Comparison of ENCODE assay signal across 13 mouse cellular contexts in the genomic region with DNA sequence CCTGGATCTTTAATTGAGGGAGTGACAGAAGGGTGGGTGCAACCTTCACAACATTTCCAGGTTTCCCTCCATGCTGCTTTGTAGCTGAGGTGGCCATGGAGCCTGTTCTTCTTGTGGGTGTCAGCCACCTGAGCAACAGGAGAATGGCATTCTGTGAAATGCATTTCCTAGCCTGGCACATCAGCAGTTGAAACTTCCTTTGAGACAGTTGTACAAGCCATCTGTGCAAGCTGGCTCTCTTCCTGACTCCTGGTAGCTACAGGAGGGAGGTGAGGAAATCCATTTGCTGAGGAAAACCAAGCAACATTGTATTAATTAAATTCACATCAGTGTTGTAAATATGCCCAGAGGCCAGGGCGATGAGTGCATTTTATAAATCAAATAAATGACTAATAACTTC.
DNase-seq lines count a peak whose midpoint lies in the region; ATAC-seq and TF ChIP-seq lines count a peak whose summit lies in the region.
"Had no signal": no experiment of that assay in that cellular context is flagged by ENCODE, and none has a peak within 500 bp of the region (broad histone marks: within the 10 kb centered on the region; RNA-seq: fewer than 3 reads in every experiment).

No protein-coding gene starts in this region.

- no peak overlapping the region for H3K4me3 ChIP-seq in lung, embryonic 14.5 days (ENCODE audit: low read depth, low read length)
- no peak overlapping the region for H3K4me3 ChIP-seq in gastrocnemius, adult 2 months
- H3K4me3 ChIP-seq: erythroblast, embryonic 14.5 days; heart, embryonic 13.5 days; intestine, embryonic 15.5 days; midbrain, embryonic 13.5 days had no signal

- H3K4me2 ChIP-seq in lung, embryonic 14.5 days: no peak overlapping the region
- H3K4me2 ChIP-seq: heart, embryonic 13.5 days; intestine, embryonic 15.5 days; midbrain, embryonic 13.5 days had no signal

- no peaks in the 10 kb centered on the region for H3K27me3 ChIP-seq in lung, embryonic 14.5 days (ENCODE audit: insufficient read depth, low read length)
- H3K27me3 ChIP-seq: heart, embryonic 13.5 days; intestine, embryonic 15.5 days; midbrain, embryonic 13.5 days had no signal

- intact Hi-C loops in gastrocnemius, adult 2 months (cut with DNase I): no loop called here

- no peak overlapping the region for H3K9ac ChIP-seq in lung, embryonic 14.5 days
- H3K9ac ChIP-seq: heart, embryonic 13.5 days; intestine, embryonic 15.5 days; midbrain, embryonic 13.5 days had no signal

- H3K36me3 ChIP-seq in lung, embryonic 14.5 days (ENCODE audit: insufficient read depth): no peaks in the 10 kb centered on the region
- H3K36me3 ChIP-seq: heart, embryonic 13.5 days; intestine, embryonic 15.5 days; midbrain, embryonic 13.5 days had no signal

- no peak for TF ChIP-seq CTCF in lung, embryonic 14.5 days (IDR thresholded peaks at IDR 0.05; ENCODE audit: low read depth)
- no peak for TF ChIP-seq CTCF in gastrocnemius, adult 2 months (IDR thresholded peaks at IDR 0.05)

- DNase-seq in lung, embryonic 14.5 days: peak; percentile 20
- DNase-seq in lung, postnatal 4 days: no peak
- peak; percentile 51 to 64 for DNase-seq in cerebellum, postnatal 25 days
- peak; percentile 58 to 61 for DNase-seq in layer of hippocampus, postnatal 25 days (ENCODE audit: extremely low spot score in 1 of 2, low spot score in 1 of 2)
- DNase-seq in right cerebral cortex, postnatal 36 days (ENCODE audit: low spot score in 2 of 2): peak; percentile 18 to 40
- DNase-seq in spleen, adult 18-20 months: no peak
- DNase-seq in gastrocnemius, adult 2 months: no peak

- no peaks in the 10 kb centered on the region for H3K9me3 ChIP-seq in lung, embryonic 14.5 days (ENCODE audit: low read depth, low read length)
- H3K9me3 ChIP-seq: heart, embryonic 13.5 days; intestine, embryonic 15.5 days; midbrain, embryonic 13.5 days had no signal

- WGBS in lung, embryonic 14.5 days: 51% methylated on average over 1 of the region's 1 CpGs

- no peak for ATAC-seq in lung, embryonic 14.5 days (ENCODE audit: insufficient read depth)
- no peak for ATAC-seq in erythroblast, adult 5-6 weeks (replicated peaks; ENCODE audit: low FRiP score, poor library complexity, severe bottlenecking)
- ATAC-seq: intestine, embryonic 15.5 days; midbrain, embryonic 13.5 days had no signal

- H3K27ac ChIP-seq in lung, embryonic 14.5 days (ENCODE audit: low read depth): no peak overlapping the region
- H3K27ac ChIP-seq in gastrocnemius, adult 2 months: no peak overlapping the region
- H3K27ac ChIP-seq: heart, embryonic 13.5 days; intestine, embryonic 15.5 days; midbrain, embryonic 13.5 days; stomach, postnatal 0 days had no signal

- H3K4me1 ChIP-seq in lung, embryonic 14.5 days (ENCODE audit: insufficient read depth): no peaks in the 10 kb centered on the region
- H3K4me1 ChIP-seq: intestine, embryonic 15.5 days; midbrain, embryonic 13.5 days had no signal

Comparison
In these comparisons a context has a peak if more than half of its experiments do, and no peak if none do; other contexts are left out.
1. DNase-seq: peak in lung, embryonic 14.5 days (single experiment), cerebellum, postnatal 25 days (2 of 2), layer of hippocampus, postnatal 25 days (2 of 2) and right cerebral cortex, postnatal 36 days (2 of 2); none in lung, postnatal 4 days (0 of 2), spleen, adult 18-20 months (0 of 2) and gastrocnemius, adult 2 months (single experiment).